Mouse (Mus musculus) ovary, adult 18-20 months (tissue): ENCODE results near the gene Mrpl54.

Experiments used
- DNase-seq: peaks from one replicate; pipeline ENCODE4 v3.0.0; 2022; ENCODE audit warnings: low spot score, mixed read lengths

Gene Mrpl54

DNA sequence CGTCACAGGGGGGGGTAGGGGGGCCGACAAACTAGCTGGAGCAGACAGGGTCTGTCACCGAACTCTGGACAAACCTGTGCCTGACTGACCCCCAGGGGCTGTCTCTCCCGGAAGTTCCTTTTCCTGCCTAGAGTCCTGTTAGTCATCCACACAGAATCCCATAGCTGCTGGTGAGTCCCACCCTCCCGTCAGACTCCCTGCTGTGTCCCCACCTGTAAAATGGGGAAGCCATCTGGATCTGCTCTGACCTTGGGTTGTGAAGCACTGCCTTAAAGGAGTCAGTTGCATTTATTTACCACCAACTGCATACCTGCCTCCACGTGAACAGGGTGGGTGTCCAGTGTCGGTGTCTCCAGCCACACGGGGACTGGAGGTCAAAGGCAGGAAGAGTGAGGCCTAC is 27.7 kb upstream of the Mrpl54 start:
- no peak for DNase-seq

DNA sequence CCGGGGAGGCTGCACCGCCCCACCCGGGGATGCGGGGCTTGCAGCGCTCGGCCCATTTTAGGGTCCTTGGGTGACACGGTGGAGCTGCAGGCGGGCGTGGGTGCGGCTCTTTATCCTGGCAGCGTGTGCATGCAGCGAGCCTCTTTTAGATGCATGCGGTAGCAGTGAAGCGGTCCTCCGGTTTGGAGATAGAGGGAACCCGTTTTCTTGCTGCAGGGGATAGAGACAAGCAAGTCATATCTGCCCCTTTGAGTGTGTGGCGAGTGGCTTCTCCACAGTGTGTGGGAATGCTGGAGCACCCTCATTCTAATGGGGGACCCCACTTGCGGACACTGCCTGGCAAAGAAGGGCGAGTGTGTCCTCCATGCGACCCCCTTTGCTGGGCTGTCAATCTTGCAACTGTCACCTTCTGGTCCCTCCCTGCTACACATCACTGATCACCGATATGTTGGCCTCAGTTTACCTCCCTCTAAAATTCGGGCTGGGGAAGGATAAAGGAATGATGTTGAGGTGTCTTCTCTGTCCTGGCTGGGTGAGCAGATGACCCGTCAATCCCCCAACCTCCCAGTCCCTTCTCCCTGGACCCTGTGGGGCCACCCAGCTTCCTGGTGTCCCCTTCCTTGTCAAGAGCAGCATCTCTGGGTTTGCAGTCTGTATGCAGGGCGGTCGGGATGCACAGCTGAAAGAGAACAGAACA is 26.7 kb upstream of the Mrpl54 start:
- no peak for DNase-seq

GRCm38 (mm10) chr10:81292554-81293333 is 26.0 kb upstream of the Mrpl54 start, which contains the start of gene Pip5k1c:
Gene Pip5k1c, plus strand, starts transcription at chr10:81292963.
- peak; percentile 98 for DNase-seq

- no peak for DNase-seq
These were observed 24.9 kb upstream of the Mrpl54 start, which contains the start of gene Tjp3 for GRCm38 (mm10) chr10:81291511-81292104. Gene Tjp3, minus strand, starts transcription at chr10:81291581.

- DNase-seq, result no peak
These were observed 24.1 kb upstream of the Mrpl54 start for GRCm38 (mm10) chr10:81290698-81291460.

DNA sequence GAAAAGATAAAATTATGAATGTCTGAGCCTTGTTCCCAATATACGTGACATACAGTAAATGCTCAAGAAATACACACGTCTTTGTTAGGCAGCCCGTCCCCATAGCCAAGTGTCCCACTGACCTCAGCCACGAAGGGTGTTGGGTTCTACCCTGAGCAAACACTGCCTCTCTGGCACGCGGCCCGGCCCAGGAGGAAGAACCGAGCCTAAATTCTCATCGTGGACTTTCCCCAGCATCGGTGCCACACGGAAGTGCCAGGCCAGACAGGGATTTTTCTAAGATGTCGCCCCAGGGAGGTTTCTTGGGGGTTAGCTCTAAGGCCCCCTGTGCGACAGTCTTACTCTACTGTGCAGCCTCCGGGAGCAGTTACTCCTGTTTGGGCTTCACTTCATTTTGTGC is 23.1 kb upstream of the Mrpl54 start:
- no peak for DNase-seq

DNA sequence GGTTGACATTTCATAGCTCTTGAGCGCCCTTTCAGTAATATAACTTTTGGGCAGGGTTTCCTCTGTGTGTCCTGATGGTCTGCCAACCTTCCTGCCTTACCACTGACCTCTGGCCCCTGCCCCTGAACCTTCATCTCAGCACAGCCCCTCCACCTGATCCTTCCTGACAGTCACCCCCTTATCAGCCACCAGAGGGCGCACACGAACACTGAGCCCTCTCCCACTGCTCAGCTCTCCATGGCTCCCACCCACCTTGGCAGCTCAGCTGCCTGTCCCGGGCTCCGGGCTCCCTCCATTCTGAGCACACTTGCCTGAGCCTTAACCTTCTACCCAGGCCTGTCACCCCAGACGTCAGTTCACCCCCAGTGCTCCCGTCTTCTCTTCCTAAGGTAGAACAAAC is 22.5 kb upstream of the Mrpl54 start:
- DNase-seq, result no peak

- DNase-seq, result no peak
These were observed 21.9 kb upstream of the Mrpl54 start for GRCm38 (mm10) chr10:81288601-81289000.

DNA sequence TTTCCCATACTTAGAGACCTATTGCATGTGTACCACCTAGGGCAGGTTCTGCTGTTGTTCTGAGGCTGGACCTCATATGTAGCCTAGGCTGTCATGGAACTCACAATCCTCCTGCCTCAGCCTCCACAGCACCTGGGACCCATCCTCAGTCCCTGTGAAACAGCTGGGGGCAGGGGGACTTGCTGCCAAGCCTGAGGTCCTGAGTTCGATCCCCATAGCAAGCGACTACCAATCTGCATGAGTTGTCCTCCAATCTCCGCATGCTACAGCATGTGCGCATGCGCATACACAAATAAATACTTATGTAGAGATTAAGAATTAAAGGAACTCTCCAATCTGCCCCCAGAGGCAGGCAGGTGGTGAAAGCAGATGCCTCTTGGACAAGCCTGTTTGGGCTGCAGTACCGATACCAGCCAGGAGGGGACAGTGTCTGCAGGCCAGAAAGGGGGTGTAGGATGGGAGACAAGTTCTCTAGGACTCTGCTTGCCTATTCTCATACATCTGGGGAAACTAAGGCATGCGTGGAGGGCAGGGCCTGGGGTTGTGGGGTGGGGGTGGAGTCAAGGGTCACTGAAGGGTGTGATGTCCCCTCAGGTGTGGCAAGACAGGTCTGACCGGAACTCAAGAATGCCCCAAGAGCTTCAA is 20.9 kb upstream of the Mrpl54 start:
- no peak for DNase-seq

- no peak for DNase-seq
These were observed 19.9 kb upstream of the Mrpl54 start for GRCm38 (mm10) chr10:81286586-81286985.

GRCm38 (mm10) chr10:81285694-81286450 is 19.1 kb upstream of the Mrpl54 start:
- peak; percentile 75 for DNase-seq

DNA sequence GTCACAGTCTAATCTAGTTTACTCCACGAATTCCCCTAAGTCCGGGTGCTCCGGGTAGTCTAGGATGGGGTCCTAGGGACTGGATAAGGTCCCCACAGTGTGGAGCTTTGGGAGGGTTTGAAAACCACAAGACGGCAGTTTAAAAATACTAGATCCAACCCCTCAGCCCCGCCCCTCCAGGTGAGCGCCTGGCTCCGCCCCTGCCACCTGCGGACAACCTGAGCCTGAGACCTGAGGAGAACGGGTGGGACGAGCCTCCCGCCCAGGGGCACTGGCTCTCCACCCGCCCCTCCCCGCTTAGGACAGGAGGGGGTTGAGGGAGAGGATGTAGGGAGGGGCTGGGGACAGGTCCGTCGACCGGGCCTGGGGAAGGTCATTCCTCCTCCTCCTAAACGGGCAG is 18.0 kb upstream of the Mrpl54 start:
- DNase-seq, result no peak

DNA sequence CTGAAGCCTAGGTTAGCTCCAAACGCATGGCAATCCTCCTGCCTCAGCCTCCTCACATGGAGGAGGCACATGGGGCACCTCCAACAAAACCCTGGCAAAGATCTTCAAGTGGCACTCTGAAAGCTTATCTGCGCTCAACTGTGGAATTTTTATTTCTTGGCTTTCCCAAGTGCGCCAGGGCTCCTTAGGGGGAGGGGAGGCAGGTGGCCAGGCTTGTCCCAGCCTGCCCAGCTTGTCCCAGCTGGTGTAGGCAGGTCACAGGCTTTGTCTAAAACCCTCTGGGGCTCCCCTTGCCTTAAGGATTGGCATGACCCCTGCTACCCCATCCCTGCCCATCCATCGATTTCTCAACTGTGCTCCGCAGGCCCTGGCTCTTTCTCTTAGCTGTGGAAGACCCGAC is 17.5 kb upstream of the Mrpl54 start:
- DNase-seq, result no peak

- no peak for DNase-seq
These were observed 12.8 kb upstream of the Mrpl54 start for GRCm38 (mm10) chr10:81279496-81279895.

DNA sequence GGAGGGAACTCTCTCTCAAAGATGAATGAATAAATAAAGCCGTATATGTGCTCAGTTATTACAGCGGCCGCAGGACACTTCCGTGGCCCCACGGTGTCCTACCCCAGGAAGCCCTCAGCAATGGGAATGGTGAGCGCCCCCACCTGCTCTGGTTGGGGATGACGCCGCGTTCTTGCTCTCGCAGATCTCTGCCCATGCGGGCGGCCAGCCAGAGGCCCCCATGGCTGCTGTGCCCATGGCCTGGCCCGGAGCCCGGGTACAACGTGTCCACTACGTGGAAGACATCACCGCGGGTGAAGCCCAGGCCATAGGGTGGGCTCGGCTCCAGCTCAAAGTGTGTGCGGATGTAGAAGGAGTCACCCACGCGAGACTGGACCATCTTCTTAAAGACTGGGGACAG is 10.9 kb upstream of the Mrpl54 start:
- DNase-seq, result no peak

GRCm38 (mm10) chr10:81273842-81274241 is 7.1 kb upstream of the Mrpl54 start:
- DNase-seq, result no peak

DNA sequence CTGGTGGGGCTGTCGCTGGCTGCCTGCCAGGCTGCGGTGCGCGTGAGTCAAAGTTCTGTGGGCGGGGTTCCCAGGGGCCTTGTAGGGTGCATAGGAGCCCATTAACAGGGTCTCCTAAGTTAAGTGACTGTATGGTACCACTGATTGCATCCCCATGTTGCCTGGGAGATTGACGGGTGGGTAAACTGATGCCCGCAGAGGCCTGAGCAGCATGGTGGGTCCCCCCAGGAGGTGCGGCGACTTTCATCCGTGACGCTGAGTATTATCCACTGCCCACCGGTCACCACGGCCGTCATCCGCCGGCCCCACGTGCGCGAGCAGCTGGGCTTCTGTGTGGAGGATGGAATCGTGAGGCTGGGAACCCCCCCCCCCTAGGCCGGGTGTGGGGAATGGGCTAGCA is 5.6 kb upstream of the Mrpl54 start:
- no peak for DNase-seq

DNA sequence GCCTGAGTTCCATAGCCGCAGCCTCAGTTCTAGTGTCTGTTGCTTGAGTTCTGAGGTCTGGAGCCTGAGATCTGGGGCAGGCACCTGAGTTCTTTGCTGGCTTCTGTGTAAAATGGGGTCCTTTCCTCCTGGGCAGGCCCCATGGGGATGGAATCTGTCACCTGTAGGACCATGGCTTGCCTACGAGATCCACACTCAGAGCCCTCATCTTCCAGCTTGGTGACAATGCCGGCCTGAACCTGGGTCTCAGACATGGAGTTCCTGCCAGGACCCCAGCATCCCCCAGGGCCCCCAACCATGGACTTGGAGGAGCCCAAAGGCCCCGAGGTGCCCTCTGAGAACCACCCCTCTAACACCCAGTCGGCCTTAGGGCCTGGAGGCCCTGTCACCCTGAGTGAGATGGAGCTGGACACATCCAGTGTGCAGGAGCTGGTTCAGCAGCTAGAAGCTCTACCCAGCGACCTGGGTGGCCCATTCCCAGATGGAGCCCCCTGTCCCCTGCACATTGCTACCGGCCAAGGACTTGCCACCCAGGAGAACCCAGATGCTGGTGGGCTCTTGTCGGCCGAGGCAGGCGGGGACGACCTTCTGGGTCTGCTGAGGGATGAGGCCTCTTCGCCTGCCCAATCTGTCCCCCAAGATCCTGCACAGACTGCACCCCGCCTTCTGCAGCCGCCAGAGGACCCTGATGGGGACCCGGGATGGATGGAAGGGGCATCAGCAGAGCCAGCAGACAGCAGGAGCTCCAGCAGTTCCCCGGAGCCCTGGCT is 2.1 kb upstream of the Mrpl54 start:
- DNase-seq, result no peak

GRCm38 (mm10) chr10:81268056-81268455 is 1.3 kb upstream of the Mrpl54 start:
- peak; percentile 81 for DNase-seq

DNA sequence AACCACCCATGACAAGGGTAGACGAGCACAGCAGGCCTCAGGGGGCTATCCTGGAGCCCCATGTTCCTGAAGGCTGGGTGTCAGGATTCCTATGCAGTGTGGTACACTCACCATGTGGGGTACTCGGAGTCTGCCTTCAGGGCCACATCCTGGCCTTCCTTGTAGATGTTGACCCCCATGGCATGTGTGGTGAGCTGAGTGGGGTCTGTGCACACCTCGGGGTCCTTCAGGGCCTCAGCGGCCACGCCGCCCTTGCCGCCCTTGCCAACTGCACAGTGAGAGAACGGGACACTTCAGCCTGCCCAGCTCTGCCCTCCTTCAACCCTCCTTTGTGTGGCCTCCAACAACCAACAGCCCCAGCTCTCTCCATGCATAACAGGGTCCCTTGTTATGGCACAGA is 1.2 kb downstream of the Mrpl54 start:
- no peak for DNase-seq
